Mouse (Mus musculus) right cerebral cortex, postnatal 4 days (tissue): ENCODE data around the gene E330009J07Rik.

ENCODE experiments used
- DNase-seq: peaks from one replicate; pipeline ENCODE4 v3.0.0-alpha.2; 2022

The E330009J07Rik gene

GRCm38 (mm10) chr6:40429521-40429931, 6.4 kb downstream of the E330009J07Rik start:
- DNase-seq, result no peak

GRCm38 (mm10) chr6:40428696-40429095, 7.2 kb downstream of the E330009J07Rik start:
- no peak for DNase-seq

- no peak for DNase-seq
Observed at GRCm38 (mm10) chr6:40427441-40427840, 8.5 kb downstream of the E330009J07Rik start.

- DNase-seq, result no peak
Observed at GRCm38 (mm10) chr6:40423774-40424173, 12.2 kb downstream of the E330009J07Rik start.

- no peak for DNase-seq
Observed at GRCm38 (mm10) chr6:40423013-40423412, 12.9 kb downstream of the E330009J07Rik start.

GRCm38 (mm10) chr6:40421099-40421498, 14.8 kb downstream of the E330009J07Rik start:
- DNase-seq, result no peak

GRCm38 (mm10) chr6:40418386-40418785, 17.5 kb downstream of the E330009J07Rik start:
- no peak for DNase-seq

- no peak for DNase-seq
Observed at GRCm38 (mm10) chr6:40415799-40416198, 20.1 kb downstream of the E330009J07Rik start.

GRCm38 (mm10) chr6:40413565-40413964, 22.4 kb downstream of the E330009J07Rik start:
- DNase-seq, result no peak

- DNase-seq, result no peak
Observed at GRCm38 (mm10) chr6:40413046-40413445, 22.9 kb downstream of the E330009J07Rik start.

- no peak for DNase-seq
Observed at GRCm38 (mm10) chr6:40411085-40411484, 24.9 kb downstream of the E330009J07Rik start.

GRCm38 (mm10) chr6:40403640-40404285, 32.2 kb downstream of the E330009J07Rik start:
- DNase-seq, result no peak

- no peak for DNase-seq
Observed at GRCm38 (mm10) chr6:40402031-40402430, 33.9 kb downstream of the E330009J07Rik start.

GRCm38 (mm10) chr6:40393213-40393612, 42.7 kb downstream of the E330009J07Rik start:
- DNase-seq, result peak; percentile 84

- DNase-seq, result no peak
Observed at GRCm38 (mm10) chr6:40390975-40391374, 45.0 kb downstream of the E330009J07Rik start.

- no peak for DNase-seq
Observed at GRCm38 (mm10) chr6:40388660-40389059, 47.3 kb downstream of the E330009J07Rik start.

- DNase-seq, result no peak
Observed at GRCm38 (mm10) chr6:40385682-40386081, 50.3 kb downstream of the E330009J07Rik start.

GRCm38 (mm10) chr6:40381908-40382307, 54.0 kb downstream of the E330009J07Rik start:
- DNase-seq, result no peak

- DNase-seq, result no peak
Observed at GRCm38 (mm10) chr6:40380181-40380580, 55.8 kb downstream of the E330009J07Rik start.

GRCm38 (mm10) chr6:40371031-40371430, 64.9 kb downstream of the E330009J07Rik start:
- DNase-seq, result no peak

- DNase-seq, result no peak
Observed at GRCm38 (mm10) chr6:40353360-40353759, 82.6 kb downstream of the E330009J07Rik start.
